Mouse (Mus musculus) stomach, embryonic 14.5 days (tissue): ENCODE data around the gene Kif18a. TPM values are rescaled to one million over a fixed set of nuclear protein-coding genes. Genes with fewer than 3 reads are reported as not detected.

Experiments used
- ATAC-seq: fragments of 200-750 bp; cut with Nextera tagmentation; 2 replicates; pipeline ENCODE4 v1.8.0; 2017; ENCODE audit warnings: low read depth, moderate TSS enrichment; ENCODE audit not compliant: insufficient number of reproducible peaks, insufficient read depth, low FRiP score
- H3K27ac ChIP-seq: fragments of 300-500 bp; sonication (generic); 2 replicates; pipeline ENCODE4 v1.5.1; 2014; ENCODE audit warnings: mild to moderate bottlenecking, low read length, moderate library complexity, mixed read lengths
- H3K27me3 ChIP-seq: fragments of 300-500 bp; sonication (generic); 2 replicates; pipeline ENCODE4 v1.6.1; 2014; ENCODE audit warnings: low read length, control low read depth, mixed read lengths; ENCODE audit not compliant: control insufficient read depth, insufficient read depth
- H3K36me3 ChIP-seq: fragments of 300-500 bp; sonication (generic); 2 replicates; pipeline ENCODE4 v1.6.1; 2014; ENCODE audit warnings: mild to moderate bottlenecking, control low read depth, low read length, moderate library complexity, mixed read lengths; ENCODE audit not compliant: control insufficient read depth, insufficient read depth
- H3K4me1 ChIP-seq: fragments of 300-500 bp; sonication (generic); 2 replicates; pipeline ENCODE4 v1.6.1; 2014; ENCODE audit warnings: low read length, control low read depth, mixed read lengths; ENCODE audit not compliant: control insufficient read depth, insufficient read depth
- H3K4me2 ChIP-seq: fragments of 300-500 bp; sonication (generic); replicated peaks from 2 replicates; pipeline ENCODE4 v1.6.1; 2014; ENCODE audit warnings: low read depth, low read length, control low read depth
- H3K4me3 ChIP-seq: fragments of 300-500 bp; sonication (generic); 2 replicates; pipeline ENCODE4 v1.5.1; 2014; ENCODE audit warnings: low read depth, low read length, control low read depth
- H3K9ac ChIP-seq: fragments of 300-500 bp; sonication (generic); replicated peaks from 2 replicates; pipeline ENCODE4 v1.6.1; 2014; ENCODE audit warnings: low read depth, mild to moderate bottlenecking, control low read depth, low read length, moderate library complexity, mixed read lengths
- H3K9me3 ChIP-seq: fragments of 300-500 bp; sonication (generic); 2 replicates; pipeline ENCODE4 v1.6.1; 2016; ENCODE audit warnings: low read depth, low read length, control low read depth; ENCODE audit not compliant: control insufficient read depth
- WGBS: fragments of 180-500 bp; shearing (Covaris S2); extraction: QIAGEN DNeasy Blood & Tissue Kit; methylation state at CpG from one replicate; pipeline ENCODE4 v1.1.7; 2014; 5-methylcytosine and 5-hydroxymethylcytosine counted together
- polyA plus RNA-seq: library from polyadenylated mRNA; unstranded; fragments of >200 nt; fragmentation: Nextera tagmentation; extraction: Ambion mirVana; gene quantifications from 2 replicates; pipeline ENCODE4 v1.2.1, GENCODE M21; 2014

Kif18a gene
- polyA plus RNA-seq, 1 experiment from 2014 or later: 25.0 TPM

DNA sequence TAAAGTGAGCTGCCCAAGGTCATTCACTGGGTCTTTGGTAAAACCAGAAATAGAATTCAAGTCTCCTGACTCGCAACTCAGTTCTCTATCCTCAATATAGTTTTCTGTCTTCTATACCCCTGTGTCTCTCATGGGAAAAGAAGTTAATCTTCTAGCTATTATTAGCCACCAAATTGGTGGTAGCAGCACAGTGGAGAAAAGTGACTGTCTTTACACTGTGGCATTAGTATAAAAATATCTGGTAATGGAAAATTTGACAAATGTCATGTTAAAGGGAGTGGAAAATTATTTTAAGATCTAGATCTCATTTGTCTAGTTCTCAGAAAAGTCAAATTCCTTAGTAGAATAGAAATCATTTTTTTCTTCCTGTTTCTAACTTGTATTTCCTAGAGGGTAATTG lies 51.3 kb downstream of the Kif18a start:
- Histone ChIP-seq H3K36me3 (no peaks in the 10 kb centered on the region; the same call in 1 of the 2 replicates), H3K9ac (no peak overlapping the region), H3K4me1 (no peaks in the 10 kb centered on the region), H3K4me3 (no peak overlapping the region), H3K4me2 (no peak overlapping the region), H3K27me3 (no peaks in the 10 kb centered on the region), H3K27ac (no peak overlapping the region), H3K9me3 (no peaks in the 10 kb centered on the region)
- WGBS: 88% methylated on average over 1 of the region's 1 CpGs
- no peak for ATAC-seq

- 94% methylated on average over 5 of the region's 5 CpGs for WGBS
- H3K9ac ChIP-seq: no peak overlapping the region
- no peaks in the 10 kb centered on the region for H3K4me1 ChIP-seq
- no peak overlapping the region for H3K27ac ChIP-seq
- ATAC-seq: no peak
- no peak overlapping the region for H3K4me3 ChIP-seq
- peaks cover 2% of the 10 kb centered on the region; the same call in 1 of the 2 replicates for H3K36me3 ChIP-seq
- no peaks in the 10 kb centered on the region for H3K27me3 ChIP-seq
- H3K9me3 ChIP-seq: no peaks in the 10 kb centered on the region
- H3K4me2 ChIP-seq: no peak overlapping the region
Observed at GRCm38 (mm10) chr2:109334237-109334636, 53.7 kb downstream of the Kif18a start.

DNA sequence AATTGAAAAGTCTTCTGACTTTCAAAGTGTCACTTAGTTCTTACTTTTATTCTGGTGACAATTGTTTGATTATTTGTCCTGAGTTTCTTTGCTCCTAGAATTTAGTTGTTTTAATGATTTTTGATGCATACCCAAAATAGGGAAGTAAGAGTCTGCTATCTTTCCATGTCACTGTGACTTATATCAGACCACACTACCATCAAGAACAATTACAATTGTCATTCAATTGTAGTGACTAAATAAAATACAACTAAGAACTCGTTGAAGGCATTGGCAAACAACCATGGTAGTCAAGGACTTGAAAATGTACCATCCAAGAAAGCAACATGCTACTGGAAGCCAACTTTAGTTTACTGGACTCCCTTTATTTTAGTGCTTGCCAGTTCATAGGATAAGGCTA lies 55.2 kb downstream of the Kif18a start:
- Histone ChIP-seq H3K4me1 (no peaks in the 10 kb centered on the region), H3K9me3 (no peaks in the 10 kb centered on the region), H3K36me3 (peaks cover 2% of the 10 kb centered on the region; the same call in 1 of the 2 replicates), H3K4me3 (no peak overlapping the region), H3K9ac (no peak overlapping the region), H3K27me3 (no peaks in the 10 kb centered on the region), H3K27ac (no peak overlapping the region), H3K4me2 (no peak overlapping the region)
- no peak for ATAC-seq
- WGBS: 80% methylated on average over 1 of the region's 1 CpGs

DNA sequence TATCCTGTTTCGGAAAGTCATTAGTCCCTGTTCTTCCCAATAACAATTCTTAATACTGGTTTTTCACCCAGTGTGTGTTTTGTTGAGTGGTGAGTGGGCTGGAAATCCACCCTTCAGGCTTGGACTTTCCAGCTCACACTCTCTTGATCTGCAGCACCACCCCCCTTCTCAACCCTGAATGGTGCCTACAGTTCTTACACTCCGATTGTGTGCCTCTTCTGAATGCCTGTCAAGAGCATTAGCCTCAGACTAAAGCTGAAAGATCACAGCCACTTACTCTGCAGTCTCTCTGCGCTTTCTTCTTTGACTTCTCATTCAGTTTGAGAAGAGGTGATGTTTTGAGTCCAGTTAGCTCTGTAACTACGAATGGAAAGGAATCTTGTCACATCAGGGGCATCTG lies 64.8 kb downstream of the Kif18a start:
- no peak overlapping the region for H3K4me2 ChIP-seq
- no peaks in the 10 kb centered on the region for H3K4me1 ChIP-seq
- no peak for ATAC-seq
- no peaks in the 10 kb centered on the region for H3K9me3 ChIP-seq
- H3K4me3 ChIP-seq: no peak overlapping the region
- no peak overlapping the region for H3K9ac ChIP-seq
- H3K27me3 ChIP-seq: no peaks in the 10 kb centered on the region
- 90% methylated on average over 4 of the region's 4 CpGs for WGBS
- H3K36me3 ChIP-seq: no peaks in the 10 kb centered on the region
- H3K27ac ChIP-seq: no peak overlapping the region

DNA sequence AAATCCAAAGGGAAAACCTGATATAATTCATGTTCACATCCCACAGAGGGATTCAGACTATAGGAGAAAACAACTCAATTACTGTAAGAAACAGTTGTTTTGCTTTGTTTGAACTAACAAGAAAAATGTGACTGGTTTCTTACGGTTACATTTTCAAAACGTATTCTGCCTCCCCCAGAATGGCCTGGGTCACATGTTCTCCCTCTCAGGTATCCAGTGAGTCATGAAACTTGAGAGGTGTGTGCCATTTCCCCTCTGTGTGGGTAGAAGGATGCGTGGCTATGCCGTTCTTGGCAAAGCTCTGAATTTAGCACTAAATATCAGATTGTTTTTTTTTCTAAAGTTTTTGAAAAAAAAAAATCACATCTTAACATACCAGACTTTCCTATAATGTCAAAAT lies 68.2 kb downstream of the Kif18a start:
- H3K27me3 ChIP-seq: no peaks in the 10 kb centered on the region
- no peaks in the 10 kb centered on the region for H3K36me3 ChIP-seq
- H3K4me1 ChIP-seq: no peaks in the 10 kb centered on the region
- WGBS: 69% methylated on average over 4 of the region's 4 CpGs
- no peak overlapping the region for H3K4me2 ChIP-seq
- H3K27ac ChIP-seq: no peak overlapping the region
- H3K9ac ChIP-seq: no peak overlapping the region
- H3K9me3 ChIP-seq: no peaks in the 10 kb centered on the region
- no peak overlapping the region for H3K4me3 ChIP-seq
- no peak for ATAC-seq

- H3K4me1 ChIP-seq: no peaks in the 10 kb centered on the region
- no peak overlapping the region for H3K9ac ChIP-seq
- H3K4me2 ChIP-seq: no peak overlapping the region
- H3K36me3 ChIP-seq: no peaks in the 10 kb centered on the region
- no peaks in the 10 kb centered on the region for H3K9me3 ChIP-seq
- ATAC-seq: no peak
- no peaks in the 10 kb centered on the region for H3K27me3 ChIP-seq
- no peak overlapping the region for H3K4me3 ChIP-seq
- 24% methylated on average over 3 of the region's 3 CpGs for WGBS
- no peak overlapping the region for H3K27ac ChIP-seq
Observed at GRCm38 (mm10) chr2:109358456-109359141, 78.1 kb downstream of the Kif18a start.

- 62% methylated on average over 1 of the region's 1 CpGs for WGBS
Observed at GRCm38 (mm10) chr2:109365962-109366361, 85.4 kb downstream of the Kif18a start.

GRCm38 (mm10) chr2:109374881-109375280 lies 94.3 kb downstream of the Kif18a start:
- no peak for ATAC-seq

More at GRCm38 (mm10) chr2:109365962-109366361, 85.4 kb downstream of the Kif18a start:
- H3K4me3 ChIP-seq: no peak overlapping the region
- H3K36me3 ChIP-seq: no peaks in the 10 kb centered on the region
- H3K4me1 ChIP-seq: no peaks in the 10 kb centered on the region
- H3K9ac ChIP-seq: no peak overlapping the region
- H3K9me3 ChIP-seq: no peaks in the 10 kb centered on the region
- no peaks in the 10 kb centered on the region for H3K27me3 ChIP-seq
- no peak for ATAC-seq
- no peak overlapping the region for H3K4me2 ChIP-seq
- H3K27ac ChIP-seq: no peak overlapping the region

DNA sequence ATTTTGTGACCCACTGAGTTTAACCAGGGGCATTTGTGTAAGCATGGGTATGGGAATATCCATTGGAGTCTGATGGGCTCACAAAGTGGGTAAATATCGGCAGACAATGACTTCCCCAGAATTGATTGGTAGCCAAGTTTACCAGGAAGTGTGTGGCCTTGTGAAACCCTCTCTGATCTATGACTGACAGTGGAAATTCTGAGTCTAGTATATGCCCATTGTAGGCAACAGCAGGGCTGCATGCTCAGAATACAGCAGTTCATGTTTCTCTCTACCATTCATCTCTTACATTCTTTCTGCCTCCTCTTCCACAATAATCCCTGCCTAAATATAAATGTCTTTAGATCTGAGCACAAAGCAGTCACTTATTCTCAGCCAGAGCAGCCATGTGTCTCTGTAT lies 103.5 kb downstream of the Kif18a start:
- no peaks in the 10 kb centered on the region for H3K4me1 ChIP-seq
- 76% methylated on average over 1 of the region's 1 CpGs for WGBS
- no peaks in the 10 kb centered on the region for H3K9me3 ChIP-seq
- no peaks in the 10 kb centered on the region for H3K27me3 ChIP-seq
- no peak overlapping the region for H3K4me2 ChIP-seq
- no peaks in the 10 kb centered on the region for H3K36me3 ChIP-seq
- ATAC-seq: no peak
- H3K9ac ChIP-seq: no peak overlapping the region
- H3K27ac ChIP-seq: no peak overlapping the region
- no peak overlapping the region for H3K4me3 ChIP-seq

More at GRCm38 (mm10) chr2:109374881-109375280, 94.3 kb downstream of the Kif18a start:
- Histone ChIP-seq H3K4me1 (no peaks in the 10 kb centered on the region), H3K9ac (no peak overlapping the region), H3K9me3 (no peaks in the 10 kb centered on the region), H3K36me3 (no peaks in the 10 kb centered on the region), H3K4me2 (no peak overlapping the region), H3K4me3 (no peak overlapping the region), H3K27me3 (no peaks in the 10 kb centered on the region), H3K27ac (no peak overlapping the region)
- WGBS: 21% methylated on average over 2 of the region's 2 CpGs
